Mouse (Mus musculus) erythroid progenitor cell, adult 5-6 weeks (primary cell): ENCODE results near the gene Sult1e1. TPM values are rescaled to one million over a fixed set of nuclear protein-coding genes. Genes with fewer than 3 reads are reported as not detected.

ENCODE experiments used
- total RNA-seq, 2 experiments: library from RNA; stranded (forward) in 1 of 2; stranded (reverse) in 1 of 2; fragments of 150-400 nt in 1 of 2; fragments of 186-747, 209-891 nt in 1 of 2; gene quantifications; 2 replicates each; pipeline versions ENCODE4 v1.2.3 to v1.2.4; 2015 to 2017; ENCODE audit warnings: low replicate concordance in 2 of 2

The Sult1e1 gene
- total RNA-seq, 2 experiments from 2014 or later: not detected

Other genes with a start within 250 kb of the Sult1e1 start
- not detected in 2 replicates for gene Ugt2b38, start 167.4 kb downstream of the Sult1e1 start, total RNA-seq (2015; ENCODE audit: low replicate concordance)
- not detected in 2 replicates for gene Ugt2b38, start 167.4 kb downstream of the Sult1e1 start, total RNA-seq (2017; ENCODE audit: low replicate concordance)
- not detected in 2 replicates for gene Ugt2a2, start 109.3 kb downstream of the Sult1e1 start, total RNA-seq (2015; ENCODE audit: low replicate concordance)
- gene Ugt2a2, start 109.3 kb downstream of the Sult1e1 start, total RNA-seq (2017; ENCODE audit: low replicate concordance): not detected in 2 replicates
- not detected in 2 replicates for gene Gm43638, start 104.8 kb downstream of the Sult1e1 start, total RNA-seq (2015; ENCODE audit: low replicate concordance)
- not detected in 2 replicates for gene Gm43638, start 104.8 kb downstream of the Sult1e1 start, total RNA-seq (2017; ENCODE audit: low replicate concordance)
- not detected in 2 replicates for gene Ugt2a1, start 100.7 kb downstream of the Sult1e1 start, total RNA-seq (2015; ENCODE audit: low replicate concordance)
- gene Ugt2a1, start 100.7 kb downstream of the Sult1e1 start, total RNA-seq (2017; ENCODE audit: low replicate concordance): not detected in 2 replicates
- gene Sult1b1, start 53.4 kb downstream of the Sult1e1 start, total RNA-seq (2015; ENCODE audit: low replicate concordance): not detected in 2 replicates
- not detected in 2 replicates for gene Sult1b1, start 53.4 kb downstream of the Sult1e1 start, total RNA-seq (2017; ENCODE audit: low replicate concordance)
- not detected in 2 replicates for gene Sult1d1, start 22.6 kb downstream of the Sult1e1 start, total RNA-seq (2015; ENCODE audit: low replicate concordance)
- gene Sult1d1, start 22.6 kb downstream of the Sult1e1 start, total RNA-seq (2017; ENCODE audit: low replicate concordance): not detected in 2 replicates
- not detected in 2 replicates for gene Csn1s1, start 74.6 kb upstream of the Sult1e1 start, total RNA-seq (2015; ENCODE audit: low replicate concordance)
- not detected in 2 replicates for gene Csn1s1, start 74.6 kb upstream of the Sult1e1 start, total RNA-seq (2017; ENCODE audit: low replicate concordance)
- not detected in 2 replicates for gene Csn2, start 108.0 kb upstream of the Sult1e1 start, total RNA-seq (2015; ENCODE audit: low replicate concordance)
- gene Csn2, start 108.0 kb upstream of the Sult1e1 start, total RNA-seq (2017; ENCODE audit: low replicate concordance): not detected in 2 replicates
- not detected in 2 replicates for gene Csn1s2a, start 183.0 kb upstream of the Sult1e1 start, total RNA-seq (2015; ENCODE audit: low replicate concordance)
- not detected in 2 replicates for gene Csn1s2a, start 183.0 kb upstream of the Sult1e1 start, total RNA-seq (2017; ENCODE audit: low replicate concordance)
- gene Csn1s2b, start 216.5 kb upstream of the Sult1e1 start, total RNA-seq (2015; ENCODE audit: low replicate concordance): not detected in 2 replicates
- not detected in 2 replicates for gene Csn1s2b, start 216.5 kb upstream of the Sult1e1 start, total RNA-seq (2017; ENCODE audit: low replicate concordance)
- not detected in 2 replicates for gene Prr27, start 234.1 kb upstream of the Sult1e1 start, total RNA-seq (2015; ENCODE audit: low replicate concordance)
- not detected in 2 replicates for gene Prr27, start 234.1 kb upstream of the Sult1e1 start, total RNA-seq (2017; ENCODE audit: low replicate concordance)